Mouse (Mus musculus): ENCODE measurements at regions not wholly inside any gene's neighbourhood (a gene's known extent, or its start where the extent isn't known, plus 50 kb on each side); places are given as distances from the start of the nearest gene placed in this dataset.
A peak's percentile ranks its signal among the peaks of the same experiment; 100 is the strongest.

DNA sequence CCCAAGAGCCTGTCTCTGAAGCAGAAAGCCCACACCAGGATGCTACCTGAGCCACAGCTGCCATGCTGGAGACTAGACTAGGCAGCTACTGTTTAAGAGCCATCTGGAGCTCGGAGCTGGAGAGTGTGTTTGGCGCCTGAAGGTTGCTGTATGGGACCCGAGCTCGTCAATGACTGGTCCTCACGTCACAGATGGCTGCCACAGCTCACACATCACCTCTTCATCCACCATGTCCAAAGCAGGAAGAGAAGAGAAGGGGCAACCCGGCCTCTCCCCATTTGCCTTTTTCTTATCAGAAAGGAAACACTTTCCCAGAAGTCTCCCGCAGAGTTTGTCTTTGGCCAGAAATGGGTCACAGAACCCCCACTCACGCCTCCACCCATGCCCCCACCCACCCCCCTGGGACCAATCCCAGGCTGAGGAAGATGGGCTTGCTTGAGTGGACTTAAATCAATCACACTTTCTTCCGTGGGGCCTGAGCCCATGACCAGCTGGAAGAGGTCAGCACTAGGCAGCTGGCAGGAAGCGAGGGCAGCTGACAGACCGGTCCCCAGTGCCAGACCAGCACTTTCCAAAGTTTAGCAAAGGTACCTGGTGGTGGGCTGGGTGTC, 53.5 kb upstream of the Ptpn1 start:
- no peak overlapping the region for H3K4me2 ChIP-seq
- H3K27ac ChIP-seq: no peak overlapping the region
- peaks cover 6% of the 10 kb centered on the region for H3K4me1 ChIP-seq (replicated peaks)
- H3K9me3 ChIP-seq (replicated peaks): no peaks in the 10 kb centered on the region
- no peak overlapping the region for H3K4me3 ChIP-seq (replicated peaks)
- H3K27me3 ChIP-seq: peaks cover 6% of the 10 kb centered on the region; the same call in 1 of the 2 replicates
- H3K9ac ChIP-seq: no peak overlapping the region
- 16% methylated on average over 11 of the region's 11 CpGs for WGBS (ENCODE audit: insufficient replicate concordance)
- H3K36me3 ChIP-seq: no peaks in the 10 kb centered on the region
- no peak for DNase-seq
- ATAC-seq (ENCODE audit: low read depth): no peak

DNA sequence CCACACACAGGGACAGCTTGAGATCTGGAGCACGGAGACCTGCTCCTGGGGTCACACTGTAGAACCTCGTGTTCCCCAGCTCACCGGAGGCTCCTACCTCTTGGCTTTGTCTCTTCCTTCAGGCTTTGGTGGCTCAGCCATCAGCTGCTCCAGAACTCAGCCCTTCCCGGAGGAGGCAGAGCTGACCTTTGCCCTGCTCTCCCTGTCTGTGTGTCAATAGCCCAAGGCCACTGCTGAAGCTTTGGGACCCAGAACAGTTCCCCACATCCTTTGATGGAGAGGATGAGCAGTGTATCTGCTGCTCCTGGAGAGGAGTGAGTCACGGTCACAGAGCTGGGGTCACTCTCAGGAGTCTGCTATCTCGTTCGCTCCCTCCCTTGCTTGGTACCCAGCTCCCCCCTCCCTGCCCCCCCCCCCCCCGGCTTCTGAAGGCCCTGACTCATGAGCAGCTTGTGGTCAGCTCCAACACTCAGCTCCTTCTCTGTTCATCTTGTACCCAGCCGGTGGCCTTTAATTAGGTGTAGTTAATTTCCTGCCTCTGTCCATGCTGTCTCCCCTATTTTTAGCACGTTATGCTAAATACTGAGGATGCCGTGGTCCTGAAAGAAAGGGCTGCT, 54.5 kb upstream of the Ptpn1 start:
- Histone ChIP-seq H3K27ac (no peak overlapping the region), H3K4me3 (replicated peaks) (no peak overlapping the region), H3K4me2 (no peak overlapping the region), H3K4me1 (replicated peaks) (peaks cover 6% of the 10 kb centered on the region), H3K36me3 (no peaks in the 10 kb centered on the region), H3K9ac (no peak overlapping the region), H3K27me3 (peaks cover 6% of the 10 kb centered on the region; the same call in 1 of the 2 replicates), H3K9me3 (replicated peaks) (no peaks in the 10 kb centered on the region)
- no peak for ATAC-seq (ENCODE audit: low read depth)
- 33% methylated on average over 11 of the region's 11 CpGs for WGBS (ENCODE audit: insufficient replicate concordance)
- no peak for DNase-seq

DNA sequence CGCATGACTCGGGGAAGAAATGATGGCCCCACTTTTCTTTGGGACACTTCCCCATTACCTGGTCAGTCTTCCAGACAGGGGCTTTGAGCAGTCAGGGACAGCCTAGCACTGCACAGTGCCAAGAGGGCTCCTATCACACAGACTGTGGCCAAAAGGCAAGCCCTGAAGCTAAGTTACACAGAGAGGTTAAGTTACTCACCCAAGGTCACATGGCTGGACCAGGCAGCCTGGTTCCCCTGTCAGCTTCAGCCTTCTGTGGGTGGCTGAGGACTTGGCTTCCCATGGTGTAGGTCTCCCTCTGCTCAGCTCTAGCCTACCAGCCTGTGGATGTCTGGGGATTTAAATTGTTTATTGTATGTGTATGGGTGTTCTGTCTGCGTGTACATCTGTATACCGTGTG, 59.4 kb upstream of the Ptpn1 start:
- H3K27me3 ChIP-seq: no peaks in the 10 kb centered on the region
- no peaks in the 10 kb centered on the region for H3K9me3 ChIP-seq (replicated peaks)
- no peak overlapping the region for H3K27ac ChIP-seq
- peaks cover 4% of the 10 kb centered on the region for H3K4me1 ChIP-seq (replicated peaks)
- no peak overlapping the region for H3K4me2 ChIP-seq
- H3K36me3 ChIP-seq: no peaks in the 10 kb centered on the region
- H3K4me3 ChIP-seq (replicated peaks): no peak overlapping the region
- no peak for DNase-seq
- WGBS (ENCODE audit: insufficient replicate concordance): 77% methylated on average over 4 of the region's 4 CpGs
- ATAC-seq (ENCODE audit: low read depth): no peak
- H3K9ac ChIP-seq: no peak overlapping the region

DNA sequence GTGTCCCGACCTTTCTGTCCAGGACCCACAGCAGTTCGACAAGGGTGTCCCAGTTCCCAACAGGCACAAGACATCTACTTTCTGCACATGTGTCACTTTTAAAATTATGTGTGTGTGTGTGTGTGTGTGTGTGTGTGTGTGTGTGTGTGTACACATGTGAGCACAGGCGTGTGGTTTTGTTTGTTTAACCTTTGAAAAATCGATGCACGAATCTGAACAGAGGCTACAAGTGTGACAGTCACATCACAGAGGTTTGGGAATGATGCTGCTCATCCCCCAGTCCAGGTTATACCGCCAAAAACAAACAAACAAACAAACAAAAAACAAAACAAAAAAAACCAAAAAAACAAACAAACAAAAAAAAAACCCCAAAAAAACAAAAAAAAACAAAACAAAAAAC, 61.7 kb upstream of the Ptpn1 start:
- ATAC-seq (ENCODE audit: low read depth) (no peak), DNase-seq (no peak)
- Histone ChIP-seq H3K27ac (no peak overlapping the region), H3K36me3 (no peaks in the 10 kb centered on the region), H3K9me3 (replicated peaks) (no peaks in the 10 kb centered on the region), H3K27me3 (no peaks in the 10 kb centered on the region), H3K4me3 (replicated peaks) (no peak overlapping the region), H3K4me2 (no peak overlapping the region), H3K9ac (no peak overlapping the region), H3K4me1 (replicated peaks) (peaks cover 4% of the 10 kb centered on the region)
- WGBS (ENCODE audit: insufficient replicate concordance): 66% methylated on average over 6 of the region's 6 CpGs

DNA sequence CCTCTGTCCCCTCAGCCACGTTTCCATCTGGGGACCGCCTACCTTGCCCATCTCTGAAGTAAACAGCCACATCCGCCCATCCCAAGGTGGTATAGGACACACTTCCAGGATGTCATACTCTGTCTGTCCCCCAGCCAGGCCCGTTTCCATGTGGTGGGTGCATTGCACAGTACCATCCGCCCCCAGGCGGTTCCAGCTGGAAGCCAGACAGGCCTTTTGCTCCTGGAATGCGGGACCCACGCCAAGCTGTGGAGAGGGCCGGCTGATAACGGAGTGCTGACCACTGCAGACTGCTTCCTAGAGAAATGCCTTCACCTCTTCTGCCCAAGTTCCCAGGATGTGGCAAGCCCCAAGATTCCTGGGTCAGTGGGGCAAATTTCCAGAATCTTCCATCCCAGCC, 65.1 kb upstream of the Ptpn1 start:
- Histone ChIP-seq H3K36me3 (no peaks in the 10 kb centered on the region), H3K4me1 (replicated peaks) (peaks cover 4% of the 10 kb centered on the region; the same call in 1 of the 2 replicates), H3K4me2 (no peak overlapping the region), H3K9me3 (replicated peaks) (no peaks in the 10 kb centered on the region), H3K4me3 (replicated peaks) (no peak overlapping the region), H3K27ac (no peak overlapping the region), H3K9ac (no peak overlapping the region), H3K27me3 (no peaks in the 10 kb centered on the region; the same call in 1 of the 2 replicates)
- 58% methylated on average over 10 of the region's 10 CpGs for WGBS (ENCODE audit: insufficient replicate concordance)
- ATAC-seq (ENCODE audit: low read depth): peak; percentile 41; the same call in 1 of the 2 replicates
- no peak for DNase-seq

DNA sequence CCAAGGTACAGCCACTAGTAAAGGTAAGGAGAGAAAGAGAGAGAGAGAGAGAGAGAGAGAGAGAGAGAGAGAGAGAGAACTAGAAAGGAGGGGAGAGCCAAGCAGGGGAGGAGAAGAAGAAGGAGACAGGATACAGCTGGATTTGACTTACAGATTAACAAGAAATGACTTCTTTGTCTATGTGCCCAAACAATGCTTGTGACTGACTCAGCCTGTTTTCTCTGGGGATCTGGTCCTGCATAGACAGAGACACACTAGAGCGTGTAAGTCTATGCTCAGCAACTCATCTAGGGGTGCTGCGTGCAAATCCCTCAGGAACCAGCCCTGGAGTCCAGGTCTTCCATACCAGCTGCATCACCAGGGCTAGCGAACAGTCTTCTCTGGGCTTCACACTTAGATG, 66.3 kb upstream of the Ptpn1 start:
- DNase-seq: no peak
- 74% methylated on average over 3 of the region's 3 CpGs for WGBS (ENCODE audit: insufficient replicate concordance)
- no peak for ATAC-seq (ENCODE audit: low read depth)

DNA sequence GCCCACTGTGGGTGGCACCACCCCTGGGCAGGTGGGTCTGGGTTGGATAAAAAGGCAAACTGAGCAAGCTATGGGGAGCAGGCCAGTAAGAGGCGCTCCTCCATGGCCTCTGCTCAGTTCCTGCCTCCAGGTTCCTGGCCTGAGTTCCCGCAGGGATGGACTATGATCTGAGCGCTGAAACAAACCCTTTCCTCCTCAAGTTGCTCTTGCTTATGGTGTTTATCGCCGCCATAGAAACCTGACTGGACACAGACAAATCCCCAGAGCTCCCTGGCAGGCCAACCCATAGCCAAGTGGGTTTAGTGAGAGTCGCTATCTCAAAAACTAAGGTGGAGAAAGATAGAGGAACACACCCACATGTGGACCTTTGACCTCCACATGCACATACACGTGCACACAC, 67.2 kb upstream of the Ptpn1 start:
- Histone ChIP-seq H3K36me3 (no peaks in the 10 kb centered on the region), H3K27ac (no peak overlapping the region), H3K4me3 (replicated peaks) (no peak overlapping the region), H3K27me3 (peaks cover 2% of the 10 kb centered on the region; the same call in 1 of the 2 replicates), H3K9ac (no peak overlapping the region), H3K4me1 (replicated peaks) (peaks cover 15% of the 10 kb centered on the region; the same call in 1 of the 2 replicates), H3K9me3 (replicated peaks) (no peaks in the 10 kb centered on the region), H3K4me2 (no peak overlapping the region)
- no peak for DNase-seq
- 60% methylated on average over 7 of the region's 7 CpGs for WGBS (ENCODE audit: insufficient replicate concordance)
- no peak for ATAC-seq (ENCODE audit: low read depth)

More for the DNA sequence above, 66.3 kb upstream of the Ptpn1 start:
- Histone ChIP-seq H3K36me3 (no peaks in the 10 kb centered on the region), H3K4me1 (replicated peaks) (peaks cover 8% of the 10 kb centered on the region; the same call in 1 of the 2 replicates), H3K9ac (no peak overlapping the region), H3K27ac (no peak overlapping the region), H3K4me3 (replicated peaks) (no peak overlapping the region), H3K27me3 (peaks cover 2% of the 10 kb centered on the region; the same call in 1 of the 2 replicates), H3K4me2 (no peak overlapping the region), H3K9me3 (replicated peaks) (no peaks in the 10 kb centered on the region)

DNA sequence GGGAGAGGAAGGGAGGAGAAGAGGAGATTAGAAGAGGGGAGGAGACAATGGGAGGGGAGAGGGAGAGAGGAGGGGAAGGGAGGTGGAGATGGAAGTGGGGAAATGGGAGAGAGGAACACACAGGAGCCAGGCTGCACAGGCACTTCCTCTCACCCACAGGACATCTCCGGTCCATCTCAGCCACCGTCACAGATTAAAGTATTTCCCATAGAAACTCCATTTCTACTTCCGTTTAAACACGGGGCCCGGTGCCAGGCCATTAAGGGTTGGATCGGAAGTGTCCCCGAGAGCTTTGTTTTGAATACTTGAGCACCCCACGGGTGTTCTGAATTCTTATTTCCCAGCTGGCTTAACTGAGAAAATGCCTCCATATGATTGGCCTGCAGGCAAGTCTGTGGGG, 67.6 kb upstream of the Ptpn1 start:
- Histone ChIP-seq H3K27ac (no peak overlapping the region), H3K36me3 (no peaks in the 10 kb centered on the region), H3K27me3 (peaks cover 2% of the 10 kb centered on the region; the same call in 1 of the 2 replicates), H3K4me1 (replicated peaks) (peaks cover 14% of the 10 kb centered on the region; the same call in 1 of the 2 replicates), H3K4me3 (replicated peaks) (no peak overlapping the region), H3K9me3 (replicated peaks) (no peaks in the 10 kb centered on the region), H3K9ac (no peak overlapping the region), H3K4me2 (no peak overlapping the region)
- 27% methylated on average over 8 of the region's 8 CpGs for WGBS (ENCODE audit: insufficient replicate concordance)
- DNase-seq: no peak
- no peak for ATAC-seq (ENCODE audit: low read depth)

DNA sequence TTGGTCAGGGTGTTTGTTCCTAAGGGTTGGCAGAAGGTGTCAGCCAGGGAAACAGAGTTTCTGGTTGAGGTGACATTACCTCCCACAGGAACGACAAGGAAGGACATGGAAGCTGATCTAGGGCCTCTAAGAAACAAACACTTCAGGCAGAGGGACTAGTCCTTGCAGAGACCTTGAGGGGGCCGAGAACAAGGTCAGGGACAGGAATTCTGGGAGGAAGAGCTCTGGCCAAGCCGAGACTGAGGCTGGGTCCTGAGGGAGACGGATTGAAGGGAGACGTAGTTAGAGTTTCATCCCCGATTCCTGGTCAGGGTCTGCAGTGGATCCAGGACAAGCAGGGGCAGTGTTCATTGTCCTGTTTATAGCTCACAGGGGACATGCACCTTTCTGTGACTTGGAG, 68.2 kb upstream of the Ptpn1 start:
- Histone ChIP-seq H3K27me3 (peaks cover 2% of the 10 kb centered on the region; the same call in 1 of the 2 replicates), H3K27ac (no peak overlapping the region), H3K4me3 (replicated peaks) (no peak overlapping the region), H3K4me1 (replicated peaks) (peaks cover 14% of the 10 kb centered on the region), H3K36me3 (no peaks in the 10 kb centered on the region), H3K9ac (no peak overlapping the region), H3K9me3 (replicated peaks) (no peaks in the 10 kb centered on the region), H3K4me2 (no peak overlapping the region)
- 45% methylated on average over 6 of the region's 6 CpGs for WGBS (ENCODE audit: insufficient replicate concordance)
- ATAC-seq (ENCODE audit: low read depth) (no peak), DNase-seq (no peak)

DNA sequence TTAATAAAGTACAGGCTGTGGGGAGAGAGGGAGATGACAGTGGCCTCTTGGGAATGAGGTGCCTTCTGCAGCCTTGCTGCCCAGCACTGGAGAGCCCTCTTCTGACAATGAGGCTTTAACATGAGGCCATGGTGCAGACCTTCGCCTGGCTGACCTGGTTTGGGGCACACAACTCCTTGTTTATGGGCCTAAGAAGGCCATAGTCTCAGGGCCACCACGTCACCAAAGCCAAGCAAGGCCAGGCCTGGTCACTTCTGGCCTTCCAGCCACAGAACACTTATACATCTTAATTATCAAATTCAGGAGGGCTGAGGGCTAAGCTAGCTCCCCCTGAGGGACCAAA, 70.7 kb upstream of the Ptpn1 start:
- Histone ChIP-seq H3K9ac (no peak overlapping the region), H3K4me3 (replicated peaks) (no peak overlapping the region), H3K27me3 (peaks cover 2% of the 10 kb centered on the region; the same call in 1 of the 2 replicates), H3K4me2 (no peak overlapping the region), H3K36me3 (no peaks in the 10 kb centered on the region), H3K4me1 (replicated peaks) (peaks cover 34% of the 10 kb centered on the region), H3K27ac (no peak overlapping the region), H3K9me3 (replicated peaks) (no peaks in the 10 kb centered on the region)
- DNase-seq (no peak), ATAC-seq (ENCODE audit: low read depth) (no peak)
- 57% methylated on average over 2 of the region's 2 CpGs for WGBS (ENCODE audit: insufficient replicate concordance)

DNA sequence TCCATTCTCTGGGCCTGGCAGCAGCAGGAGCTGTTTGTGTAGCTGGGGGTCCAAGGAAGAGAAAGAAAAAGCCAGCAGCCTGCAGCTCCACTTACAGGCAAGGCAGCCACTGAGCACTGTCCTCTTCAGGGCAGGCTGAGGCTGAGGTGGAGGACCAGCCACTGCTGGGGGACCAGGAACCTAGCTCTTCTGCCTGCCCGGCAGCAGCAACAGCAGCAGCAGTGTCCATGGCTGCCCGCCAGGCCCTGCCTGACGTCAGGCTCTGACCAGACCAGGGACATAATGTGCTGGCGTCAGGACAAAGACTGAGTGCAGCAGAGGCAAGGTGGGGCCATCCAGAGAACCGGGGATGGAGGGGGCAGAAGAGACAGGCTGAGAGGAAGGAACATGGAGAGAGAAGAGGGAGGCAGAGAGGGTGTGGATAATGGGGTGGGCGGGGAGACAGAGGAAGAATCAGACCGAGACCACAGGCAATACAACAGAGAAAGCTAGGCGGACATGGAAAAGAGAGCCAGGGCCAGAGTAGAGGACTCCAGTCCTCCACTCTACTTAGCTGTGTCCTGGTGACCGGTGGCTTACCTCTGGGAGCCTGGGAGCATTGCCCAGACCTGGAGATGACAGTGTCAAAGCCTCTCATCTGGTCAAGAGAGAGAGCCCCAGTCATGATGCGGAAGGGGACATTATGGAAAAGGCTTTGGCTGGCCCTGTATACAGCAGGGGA, 71.2 kb upstream of the Ptpn1 start:
- Histone ChIP-seq H3K4me3 (replicated peaks) (no peak overlapping the region), H3K4me2 (no peak overlapping the region), H3K9me3 (replicated peaks) (no peaks in the 10 kb centered on the region), H3K9ac (no peak overlapping the region), H3K4me1 (replicated peaks) (peaks cover 34% of the 10 kb centered on the region), H3K36me3 (no peaks in the 10 kb centered on the region), H3K27me3 (peaks cover 2% of the 10 kb centered on the region; the same call in 1 of the 2 replicates), H3K27ac (no peak overlapping the region)
- ATAC-seq (ENCODE audit: low read depth): no peak
- no peak for DNase-seq
- WGBS (ENCODE audit: insufficient replicate concordance): 47% methylated on average over 10 of the region's 10 CpGs
